Mouse (Mus musculus): ENCODE data around the gene Mrgprd.

Mrgprd gene

GRCm38 (mm10) chr7:145314785-145315411 is at the start of gene Mrgprd:
TSS of gene Mrgprd (plus strand) at chr7:145314835.
- peak; percentile 37 to 48 for DNase-seq

GRCm38 (mm10) chr7:145266011-145266410 is 48.6 kb upstream of the Mrgprd start:
- DNase-seq, result no peak

- no peak for DNase-seq
Measured at GRCm38 (mm10) chr7:145268890-145269289, 45.7 kb upstream of the Mrgprd start.

GRCm38 (mm10) chr7:145270955-145271354 is 43.7 kb upstream of the Mrgprd start:
- no peak for DNase-seq

- DNase-seq, result no peak
Measured at GRCm38 (mm10) chr7:145275488-145275887, 39.1 kb upstream of the Mrgprd start.

GRCm38 (mm10) chr7:145281396-145281795 is 33.2 kb upstream of the Mrgprd start:
- DNase-seq, result no peak

GRCm38 (mm10) chr7:145283041-145283440 is 31.6 kb upstream of the Mrgprd start:
- DNase-seq, result no peak

GRCm38 (mm10) chr7:145283487-145284187 is 31.0 kb upstream of the Mrgprd start, which contains the start of gene Tpcn2:
TSS of gene Tpcn2 (minus strand) at chr7:145284011.
- DNase-seq, result peak; percentile 97 to 98

- no peak for DNase-seq
Measured at GRCm38 (mm10) chr7:145284293-145284692, 30.3 kb upstream of the Mrgprd start.

GRCm38 (mm10) chr7:145285476-145285875 is 29.2 kb upstream of the Mrgprd start:
- DNase-seq, result no peak

GRCm38 (mm10) chr7:145287410-145287809 is 27.2 kb upstream of the Mrgprd start:
- DNase-seq, result peak; percentile 83 to 86

- DNase-seq, result peak; percentile 77 to 78
Measured at GRCm38 (mm10) chr7:145289302-145289701, 25.3 kb upstream of the Mrgprd start.

- no peak for DNase-seq
Measured at GRCm38 (mm10) chr7:145291847-145292246, 22.8 kb upstream of the Mrgprd start.

GRCm38 (mm10) chr7:145292726-145293125 is 21.9 kb upstream of the Mrgprd start:
- DNase-seq, result no peak

GRCm38 (mm10) chr7:145293859-145294258 is 20.8 kb upstream of the Mrgprd start:
- DNase-seq, result peak; percentile 46 to 61

- DNase-seq, result peak; percentile 51 to 65
Measured at GRCm38 (mm10) chr7:145298666-145299490, 15.8 kb upstream of the Mrgprd start.

GRCm38 (mm10) chr7:145299562-145300320 is 14.9 kb upstream of the Mrgprd start:
- peak; percentile 93 for DNase-seq

- DNase-seq, result peak; percentile 78 to 80
Measured at GRCm38 (mm10) chr7:145300321-145301007, 14.2 kb upstream of the Mrgprd start, which contains the start of gene Mrgprf. TSS of gene Mrgprf (plus strand) at chr7:145300828.

- no peak for DNase-seq
Measured at GRCm38 (mm10) chr7:145301008-145301340, 13.7 kb upstream of the Mrgprd start.

- DNase-seq, result peak; percentile 62 to 71
Measured at GRCm38 (mm10) chr7:145301341-145302005, 13.2 kb upstream of the Mrgprd start.
